Mouse (Mus musculus) heart, postnatal 0 days (tissue): ENCODE measurements around the gene Obp2b.

Experiments
- CTCF ChIP-seq: IDR thresholded peaks from 2 replicates; pipeline ENCODE4 v1.5.1; 2016; ENCODE audit warnings: antibody characterized with exemption, control low read depth, low read depth
- EP300 ChIP-seq: IDR thresholded peaks from 2 replicates; pipeline ENCODE4 v1.6.1; 2016; ENCODE audit warnings: antibody characterized with exemption, low read depth

DNA sequence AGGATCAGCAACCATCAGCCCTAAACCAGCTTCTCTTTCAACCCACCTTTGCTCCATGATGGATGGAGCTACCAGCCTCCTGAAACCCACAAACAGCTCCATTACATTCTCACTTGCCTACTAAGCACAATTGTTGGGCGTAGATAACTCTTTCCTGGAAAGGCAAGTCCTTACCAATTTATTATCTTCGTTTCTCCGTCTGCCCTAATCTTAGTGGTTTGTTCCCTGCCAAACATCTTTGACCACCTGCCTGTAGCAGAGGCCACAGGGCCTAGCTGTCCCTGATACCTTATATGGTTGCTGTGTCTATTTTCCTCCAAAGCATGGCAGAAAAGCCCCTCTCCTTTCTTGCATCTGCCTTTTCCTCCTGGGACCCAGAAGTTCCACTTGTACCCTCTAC, 52.3 kb downstream of the Obp2b start:
- TF ChIP-seq EP300 (no peak), CTCF (no peak)
